16 mouse cellular contexts compared by ENCODE assay signal in the genomic region with DNA sequence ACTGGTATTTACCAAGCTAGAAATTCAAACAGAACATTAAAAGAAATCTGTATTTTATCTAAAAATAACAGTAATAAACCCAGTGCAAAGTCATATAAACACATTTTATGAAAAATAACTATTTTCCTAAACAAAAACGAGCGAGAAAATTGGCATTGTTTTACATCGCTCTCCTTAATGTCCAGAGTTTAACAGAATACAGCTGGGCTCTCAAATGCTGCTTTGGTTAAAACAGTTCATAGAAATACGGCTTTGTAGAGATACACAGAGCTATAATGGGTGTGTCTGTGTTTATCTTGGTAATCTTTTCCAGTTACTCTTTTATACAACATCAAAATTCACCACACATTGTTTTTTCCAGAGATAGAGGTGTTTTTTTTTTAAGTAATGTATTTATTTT. TPM values are rescaled to one million over a fixed set of nuclear protein-coding genes. Genes with fewer than 3 reads are reported as not detected.
"Had no signal": no experiment of that assay in that cellular context is flagged by ENCODE, and none has a peak within 500 bp of the region (broad histone marks: within the 10 kb centered on the region; RNA-seq: fewer than 3 reads in every experiment).

No protein-coding gene starts in this region.

- H3K4me3 ChIP-seq: liver, embryonic 13.5 days; liver, embryonic 15.5 days; megakaryocyte, embryonic 14.5 days; midbrain, embryonic 13.5 days; midbrain, embryonic 15.5 days; neural tube, embryonic 12.5 days had no signal

- H3K27ac ChIP-seq: liver, embryonic 13.5 days; liver, embryonic 15.5 days; macrophage; midbrain, embryonic 13.5 days; midbrain, embryonic 15.5 days; neural tube, embryonic 12.5 days had no signal

- H3K4me1 ChIP-seq: liver, embryonic 13.5 days; liver, embryonic 15.5 days had no signal

- H3K27me3 ChIP-seq: liver, embryonic 13.5 days; liver, embryonic 15.5 days; megakaryocyte, embryonic 14.5 days; neural tube, embryonic 12.5 days had no signal

- H3K4me2 ChIP-seq: liver, embryonic 11.5 days; liver, embryonic 13.5 days; liver, embryonic 15.5 days; midbrain, embryonic 11.5 days; midbrain, embryonic 13.5 days; midbrain, embryonic 15.5 days; neural tube, embryonic 12.5 days had no signal

- H3K9me3 ChIP-seq: liver, embryonic 13.5 days; liver, embryonic 15.5 days; megakaryocyte, embryonic 14.5 days; midbrain, embryonic 13.5 days; midbrain, embryonic 15.5 days; neural tube, embryonic 12.5 days had no signal

- ATAC-seq: liver, postnatal 0 days; midbrain, embryonic 13.5 days; midbrain, embryonic 15.5 days had no signal

- H3K9ac ChIP-seq: liver, embryonic 13.5 days; liver, embryonic 15.5 days; liver, postnatal 0 days; midbrain, embryonic 13.5 days; midbrain, embryonic 15.5 days; neural tube, embryonic 12.5 days had no signal

- DNase-seq: liver; liver, embryonic 13.5 days; liver, postnatal 0 days; lung, postnatal 36 days; right cerebral cortex, postnatal 14 days; thymus, adult 18-20 months; thymus, postnatal 14 days; thymus, postnatal 36 days had no signal

RNA-seq across cellular contexts. Expression of a gene that starts 44.8 kb away (rescaled TPM):
- polyA plus RNA-seq: macrophage had no signal
